Mouse (Mus musculus) heart, adult 9 months (tissue): ENCODE results near the gene E130114P18Rik.

Experiments
- DNase-seq, 2 experiments: peaks; one replicate each; pipeline ENCODE4 v3.0.0; 2022; ENCODE audit warnings: low spot score in 2 of 2

The E130114P18Rik gene

GRCm38 (mm10) chr4:97752276-97753010 is 25.4 kb downstream of the E130114P18Rik start:
- no peak for DNase-seq

GRCm38 (mm10) chr4:97751483-97752251 is 26.2 kb downstream of the E130114P18Rik start:
- DNase-seq, result peak; percentile 88

- DNase-seq, result peak; percentile 89 to 91
Observed at GRCm38 (mm10) chr4:97751030-97751482, 26.8 kb downstream of the E130114P18Rik start.

- no peak for DNase-seq
Observed at GRCm38 (mm10) chr4:97750401-97750800, 27.5 kb downstream of the E130114P18Rik start.

GRCm38 (mm10) chr4:97746106-97746900 is 31.6 kb downstream of the E130114P18Rik start:
- DNase-seq, result no peak

GRCm38 (mm10) chr4:97745296-97746105 is 32.4 kb downstream of the E130114P18Rik start:
- peak; percentile 74 to 83 for DNase-seq

GRCm38 (mm10) chr4:97743932-97744331 is 33.9 kb downstream of the E130114P18Rik start:
- no peak for DNase-seq

GRCm38 (mm10) chr4:97733392-97733791 is 44.5 kb downstream of the E130114P18Rik start:
- no peak for DNase-seq

GRCm38 (mm10) chr4:97730416-97730815 is 47.5 kb downstream of the E130114P18Rik start:
- no peak for DNase-seq

GRCm38 (mm10) chr4:97729999-97730398 is 47.9 kb downstream of the E130114P18Rik start:
- DNase-seq, result no peak

- no peak for DNase-seq
Observed at GRCm38 (mm10) chr4:97728520-97728919, 49.4 kb downstream of the E130114P18Rik start.

- DNase-seq, result no peak
Observed at GRCm38 (mm10) chr4:97723374-97723773, 54.5 kb downstream of the E130114P18Rik start.

GRCm38 (mm10) chr4:97722666-97723065 is 55.2 kb downstream of the E130114P18Rik start:
- no peak for DNase-seq

- DNase-seq, result no peak
Observed at GRCm38 (mm10) chr4:97714616-97715015, 63.3 kb downstream of the E130114P18Rik start.

GRCm38 (mm10) chr4:97714101-97714615 is 63.7 kb downstream of the E130114P18Rik start:
- no peak for DNase-seq

GRCm38 (mm10) chr4:97712547-97712946 is 65.3 kb downstream of the E130114P18Rik start:
- DNase-seq, result no peak

- no peak for DNase-seq
Observed at GRCm38 (mm10) chr4:97710048-97710765, 67.7 kb downstream of the E130114P18Rik start.

GRCm38 (mm10) chr4:97707373-97708152 is 70.3 kb downstream of the E130114P18Rik start:
- DNase-seq, result no peak
